Mouse (Mus musculus) testis, adult 2 months (tissue): ENCODE results near the gene Exosc9. TPM values are rescaled to one million over a fixed set of nuclear protein-coding genes. Genes with fewer than 3 reads are reported as not detected.

Source experiments
- H3K27ac ChIP-seq: fragments of 200-500 bp; 2 replicates; pipeline ENCODE4 v1.5.1; 2012; ENCODE audit warnings: low read depth, low read length; ENCODE audit not compliant: control insufficient read depth, insufficient read depth
- H3K27me3 ChIP-seq: fragments of 200-500 bp; 2 replicates; pipeline ENCODE4 v1.6.1; 2012; ENCODE audit warnings: mild to moderate bottlenecking, low read length, moderate library complexity; ENCODE audit not compliant: control insufficient read depth, insufficient read depth
- H3K36me3 ChIP-seq: fragments of 200-500 bp; 2 replicates; pipeline ENCODE4 v1.6.1; 2012; ENCODE audit warnings: mild to moderate bottlenecking, low read length; ENCODE audit not compliant: control insufficient read depth, insufficient read depth
- H3K4me1 ChIP-seq: fragments of 200-500 bp; 2 replicates; pipeline ENCODE4 v1.6.1; 2012; ENCODE audit warnings: low read length; ENCODE audit not compliant: control insufficient read depth, insufficient read depth
- H3K4me3 ChIP-seq: fragments of 200-500 bp; 2 replicates; pipeline ENCODE4 v1.5.1; 2012; ENCODE audit warnings: low read depth, mild to moderate bottlenecking, low read length, moderate library complexity, mixed read lengths; ENCODE audit not compliant: control insufficient read depth
- CTCF ChIP-seq: fragments of 200-500 bp; IDR thresholded peaks from 2 replicates; pipeline ENCODE4 v1.5.1; 2012; ENCODE audit warnings: low read depth, mild to moderate bottlenecking, inconsistent platforms, low read length, moderate library complexity; ENCODE audit not compliant: control insufficient read depth, insufficient read depth, insufficient replicate concordance
- POLR2A ChIP-seq: fragments of 200-500 bp; IDR thresholded peaks from 2 replicates; pipeline ENCODE4 v1.6.1; 2012; ENCODE audit warnings: low read depth, mild to moderate bottlenecking, inconsistent platforms, low read length, moderate library complexity; ENCODE audit not compliant: control insufficient read depth
- polyA plus RNA-seq: library from polyadenylated mRNA; depleted of rRNA; stranded (reverse); fragments of >200 nt; gene quantifications from 2 replicates; pipeline ENCODE4 v1.2.3, GENCODE M21; 2012; rRNA removed

The Exosc9 gene
- polyA plus RNA-seq = 12.0 and 21.9 TPM in 2 replicates

DNA sequence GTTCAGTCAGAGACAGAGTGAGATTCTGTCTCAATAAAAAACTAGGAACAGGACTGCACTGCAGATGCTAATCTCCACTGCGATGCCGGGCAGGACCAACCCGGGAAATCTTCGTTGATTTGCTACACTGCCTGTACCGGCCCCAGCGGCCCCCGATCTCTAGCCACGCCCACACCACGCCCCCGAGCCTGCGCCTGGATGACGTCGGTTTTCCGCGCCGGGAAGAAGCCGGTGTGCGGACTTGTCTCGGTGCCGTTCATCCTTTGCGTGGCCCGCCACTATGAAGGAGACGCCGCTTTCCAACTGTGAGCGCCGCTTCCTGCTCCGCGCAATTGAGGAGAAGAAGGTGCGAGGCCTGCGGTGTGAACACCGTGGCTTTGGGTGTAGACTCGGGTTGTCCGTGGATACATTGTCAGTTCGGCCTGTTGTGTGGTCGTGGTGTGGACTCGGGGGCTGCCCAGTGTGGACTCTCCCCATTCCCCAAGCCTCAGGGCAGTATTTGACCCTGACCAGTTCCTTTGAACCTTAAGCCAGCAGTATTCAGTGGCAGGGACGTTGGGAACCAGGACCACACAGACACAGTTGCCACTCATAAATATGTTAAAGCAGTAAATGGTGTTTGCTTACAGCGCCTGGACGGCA, at the start of gene Exosc9:
Gene Exosc9, plus strand, starts transcription at position 201 of the 642 bp plus-strand sequence.
- Histone ChIP-seq H3K4me3 (peak within 1 kb of the TSS; percentile 98), H3K36me3 (no peaks in the 10 kb centered on the region), H3K27ac (peak within 1 kb of the TSS; percentile 91), H3K27me3 (no peaks in the 10 kb centered on the region), H3K4me1 (peaks cover 7% of the 10 kb centered on the region)
- TF ChIP-seq POLR2A = peak; percentile 91
- TF ChIP-seq CTCF = no peak

DNA sequence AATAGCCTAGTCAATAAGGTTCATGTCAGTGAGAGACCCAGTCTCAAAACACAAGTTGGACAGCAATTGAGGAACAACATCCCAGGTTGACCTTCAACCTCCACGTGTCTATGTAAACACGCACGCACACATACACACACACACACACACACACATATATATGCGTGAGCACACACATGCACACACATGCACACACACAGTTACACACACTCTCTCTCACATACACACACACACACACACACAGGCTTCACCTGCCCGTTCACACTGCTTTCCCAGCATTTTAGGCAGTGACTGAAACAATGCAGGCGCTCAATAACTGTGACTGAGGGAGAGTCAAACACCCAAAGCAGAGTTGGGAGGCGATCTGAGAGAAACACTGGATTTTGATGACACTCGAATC, 47.1 kb upstream of the Exosc9 start:
- H3K4me3 ChIP-seq = no peak overlapping the region
- no peaks in the 10 kb centered on the region for H3K27me3 ChIP-seq
- no peak overlapping the region for H3K27ac ChIP-seq
- H3K36me3 ChIP-seq = no peaks in the 10 kb centered on the region
- TF ChIP-seq CTCF = no peak
- TF ChIP-seq POLR2A = no peak
- H3K4me1 ChIP-seq = no peaks in the 10 kb centered on the region

GRCm38 (mm10) chr3:36505809-36506735, 46.3 kb upstream of the Exosc9 start:
- Histone ChIP-seq H3K4me3 (no peak overlapping the region), H3K4me1 (no peaks in the 10 kb centered on the region), H3K36me3 (no peaks in the 10 kb centered on the region), H3K27ac (no peak overlapping the region), H3K27me3 (no peaks in the 10 kb centered on the region)
- TF ChIP-seq CTCF = no peak

- TF ChIP-seq CTCF = no peak
- Histone ChIP-seq H3K27ac (no peak overlapping the region), H3K27me3 (no peaks in the 10 kb centered on the region), H3K4me1 (no peaks in the 10 kb centered on the region), H3K4me3 (no peak overlapping the region), H3K36me3 (no peaks in the 10 kb centered on the region)
Measured at GRCm38 (mm10) chr3:36511491-36511890, 40.9 kb upstream of the Exosc9 start.

GRCm38 (mm10) chr3:36516196-36516595, 36.2 kb upstream of the Exosc9 start:
- Histone ChIP-seq H3K4me1 (no peaks in the 10 kb centered on the region; the same call in 1 of the 2 replicates), H3K4me3 (no peak overlapping the region), H3K27ac (no peak overlapping the region), H3K36me3 (no peaks in the 10 kb centered on the region), H3K27me3 (no peaks in the 10 kb centered on the region)
- no peak for TF ChIP-seq POLR2A
- TF ChIP-seq CTCF = no peak

DNA sequence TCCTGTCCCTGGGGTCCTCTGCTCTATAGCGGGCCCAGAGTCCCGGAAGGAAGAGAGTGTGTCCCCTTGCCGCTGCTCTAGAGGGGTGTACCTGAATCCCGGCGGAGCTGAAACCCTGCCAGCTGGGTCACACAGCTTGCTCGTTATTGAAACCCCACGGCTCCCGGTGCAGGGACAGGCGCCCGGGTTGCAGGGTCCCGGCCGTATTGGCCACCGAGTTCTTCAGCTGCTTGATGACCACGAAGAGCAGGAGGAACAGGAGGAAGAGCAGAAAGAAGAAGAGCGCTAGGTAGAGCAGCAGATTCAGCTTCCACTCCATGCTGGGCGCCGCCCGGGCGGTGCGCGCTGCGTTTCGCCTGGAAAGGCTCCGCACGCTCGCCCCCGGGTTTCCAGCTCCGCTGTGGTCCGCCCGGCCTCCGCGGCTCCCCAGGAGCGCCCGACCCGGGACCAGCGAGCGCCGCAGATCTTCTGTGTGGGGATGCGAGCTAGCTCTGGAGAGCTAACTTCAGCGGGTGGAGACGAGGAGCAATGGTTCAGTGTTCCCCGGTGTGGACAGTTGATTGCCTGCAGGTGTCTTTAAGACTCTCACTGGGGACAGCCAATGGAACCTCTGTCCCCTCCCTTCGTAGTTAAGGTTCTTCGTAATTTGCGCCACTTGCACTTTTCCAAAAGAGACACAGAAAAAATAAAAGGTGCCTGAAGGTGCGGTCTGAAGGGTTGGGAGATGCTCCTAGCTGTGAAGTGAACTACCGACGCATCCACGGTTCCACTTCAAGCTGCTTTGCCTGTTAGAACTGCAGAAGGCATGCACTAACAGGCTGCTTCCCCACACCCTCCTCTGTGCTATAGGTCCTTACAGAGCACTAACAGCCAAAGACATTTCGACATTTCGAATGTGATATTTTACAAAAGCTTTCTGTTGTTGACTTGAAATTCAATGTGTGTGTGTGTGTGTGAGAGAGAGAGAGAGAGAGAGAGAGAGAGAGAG, 31.0 kb upstream of the Exosc9 start, which contains the start of gene Gm11549:
Gene Gm11549, minus strand, starts transcription at position 741 of the 988 bp plus-strand sequence.
- Histone ChIP-seq H3K36me3 (no peaks in the 10 kb centered on the region), H3K27me3 (no peaks in the 10 kb centered on the region), H3K4me3 (peak within 1 kb of the TSS; percentile 10; the same call in 1 of the 2 replicates), H3K4me1 (no peaks in the 10 kb centered on the region; the same call in 1 of the 2 replicates), H3K27ac (no peak within 1 kb of the TSS)
- TF ChIP-seq POLR2A = no peak
- TF ChIP-seq CTCF = no peak

DNA sequence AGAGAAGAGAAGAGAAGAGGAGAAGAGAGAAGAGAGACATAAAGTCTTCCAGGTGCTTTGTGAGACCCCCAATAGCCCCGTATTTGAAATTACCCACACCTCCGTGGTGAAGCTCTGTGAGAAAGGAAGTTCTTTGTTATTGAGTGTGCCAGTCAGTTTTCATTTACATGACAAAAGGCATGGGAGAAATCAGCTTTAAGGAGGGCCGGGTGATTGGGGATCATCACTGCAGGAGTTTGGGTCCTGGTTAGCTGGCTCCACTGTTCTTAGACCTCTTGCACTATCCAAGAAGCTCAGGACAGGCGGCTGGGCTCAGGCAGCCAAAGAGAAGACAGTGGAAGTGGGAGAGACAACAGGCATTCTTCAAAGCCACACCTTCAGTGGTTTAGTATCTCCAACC, 30.3 kb upstream of the Exosc9 start:
- H3K4me3 ChIP-seq = no peak overlapping the region
- TF ChIP-seq CTCF = no peak
- TF ChIP-seq POLR2A = no peak

More for the DNA sequence above, 30.3 kb upstream of the Exosc9 start:
- H3K4me1 ChIP-seq = no peaks in the 10 kb centered on the region; the same call in 1 of the 2 replicates
- H3K36me3 ChIP-seq = no peaks in the 10 kb centered on the region
- H3K27ac ChIP-seq = no peak overlapping the region
- H3K27me3 ChIP-seq = no peaks in the 10 kb centered on the region
